Mouse (Mus musculus): ENCODE measurements around the gene Adora3. TPM values are rescaled to one million over a fixed set of nuclear protein-coding genes. Genes with fewer than 3 reads are reported as not detected.
"Not testable (repeated sequence)": the region's sequence is repeated elsewhere in the genome, so short reads cannot be mapped to it uniquely, and the experiment has no call there.

The Adora3 gene
- polyA plus RNA-seq, 1 experiment from 2014 or later: 0.82 TPM

DNA sequence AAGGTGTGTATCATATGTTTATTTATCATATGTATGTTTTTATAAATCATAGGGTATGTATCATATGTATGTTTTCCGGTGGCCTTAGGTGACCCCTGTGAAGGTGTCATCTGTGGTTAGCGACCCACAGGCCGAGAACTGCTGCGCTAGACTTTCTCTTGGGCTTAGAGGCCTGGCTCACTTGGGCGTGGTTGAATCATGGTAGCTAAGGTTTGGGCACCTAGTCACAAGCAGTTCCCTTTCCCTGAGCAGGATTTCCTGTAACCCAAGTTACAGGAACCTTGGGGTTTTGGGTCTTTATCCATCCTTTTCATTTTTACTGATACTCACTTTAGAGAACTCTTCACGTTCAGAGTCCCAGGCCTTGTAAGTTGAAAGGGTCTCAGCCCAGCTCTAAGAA, 29.6 kb downstream of the Adora3 start:
- DNase-seq (ENCODE audit: low spot score): no peak

- peak; percentile 62 for DNase-seq (ENCODE audit: low spot score)
Measured at GRCm38 (mm10) chr3:105900716-105901115, 30.1 kb downstream of the Adora3 start.

DNA sequence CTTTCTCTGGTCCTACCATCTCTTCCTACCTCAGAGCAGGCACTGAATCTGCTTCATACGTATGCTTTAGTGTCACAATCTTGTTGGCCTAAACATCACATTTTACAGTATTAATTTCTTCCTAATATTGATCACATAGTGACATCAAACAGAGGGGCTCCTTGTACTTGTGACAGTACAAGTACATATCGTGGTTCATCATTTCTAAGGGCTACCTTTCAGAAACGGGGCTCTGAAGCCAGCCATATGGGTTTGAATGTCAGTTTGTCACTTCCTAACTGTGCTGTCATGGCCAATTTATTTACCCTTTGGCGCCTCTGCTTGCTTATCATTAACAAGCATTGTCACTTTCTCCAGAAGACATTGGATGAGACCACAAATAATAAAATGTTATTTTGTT, 30.8 kb downstream of the Adora3 start:
- DNase-seq (ENCODE audit: low spot score): no peak

GRCm38 (mm10) chr3:105904213-105904612, 33.6 kb downstream of the Adora3 start:
- no peak for DNase-seq (ENCODE audit: low spot score)

DNA sequence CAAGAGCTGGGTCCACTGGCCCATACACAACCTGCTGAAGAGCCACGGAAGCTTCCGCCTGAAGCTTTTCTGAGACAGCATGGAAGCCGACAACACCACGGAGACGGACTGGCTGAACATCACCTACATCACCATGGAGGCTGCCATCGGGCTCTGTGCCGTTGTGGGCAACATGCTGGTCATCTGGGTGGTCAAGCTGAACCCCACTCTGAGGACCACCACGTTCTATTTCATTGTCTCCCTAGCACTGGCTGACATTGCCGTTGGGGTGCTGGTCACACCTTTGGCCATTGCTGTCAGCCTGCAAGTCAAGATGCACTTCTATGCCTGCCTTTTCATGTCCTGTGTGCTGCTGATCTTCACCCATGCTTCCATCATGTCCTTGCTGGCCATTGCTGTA, 34.1 kb downstream of the Adora3 start:
- DNase-seq (ENCODE audit: low spot score): no peak

GRCm38 (mm10) chr3:105907956-105908655, 37.4 kb downstream of the Adora3 start:
- no peak for DNase-seq (ENCODE audit: low spot score)

DNA sequence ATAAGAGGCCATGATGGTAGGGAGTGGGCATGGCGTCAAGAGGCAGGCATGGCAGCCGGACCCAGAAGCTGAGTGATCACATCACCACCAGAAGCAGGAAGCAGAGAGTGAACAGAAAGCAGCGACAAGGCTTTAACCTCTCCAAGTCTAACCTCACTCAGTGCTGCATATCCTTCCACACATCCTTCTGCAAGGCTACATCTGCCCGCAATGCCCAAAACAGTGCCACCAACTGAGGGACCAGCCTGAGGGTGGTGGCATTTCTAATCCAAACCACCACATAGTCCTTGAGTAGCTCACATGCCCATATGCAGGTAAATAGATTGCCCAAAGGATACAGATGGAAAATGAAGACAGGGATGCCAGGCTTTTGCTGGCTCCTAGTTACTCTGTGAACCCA, 38.3 kb downstream of the Adora3 start:
- DNase-seq (ENCODE audit: low spot score): no peak

- DNase-seq (ENCODE audit: low spot score): peak; percentile 63
Measured at GRCm38 (mm10) chr3:105910519-105911190, 40.0 kb downstream of the Adora3 start.

GRCm38 (mm10) chr3:105912097-105912880, 41.6 kb downstream of the Adora3 start:
- DNase-seq (ENCODE audit: low spot score): no peak

GRCm38 (mm10) chr3:105913839-105914681, 43.4 kb downstream of the Adora3 start:
- no peak for DNase-seq (ENCODE audit: low spot score)

DNA sequence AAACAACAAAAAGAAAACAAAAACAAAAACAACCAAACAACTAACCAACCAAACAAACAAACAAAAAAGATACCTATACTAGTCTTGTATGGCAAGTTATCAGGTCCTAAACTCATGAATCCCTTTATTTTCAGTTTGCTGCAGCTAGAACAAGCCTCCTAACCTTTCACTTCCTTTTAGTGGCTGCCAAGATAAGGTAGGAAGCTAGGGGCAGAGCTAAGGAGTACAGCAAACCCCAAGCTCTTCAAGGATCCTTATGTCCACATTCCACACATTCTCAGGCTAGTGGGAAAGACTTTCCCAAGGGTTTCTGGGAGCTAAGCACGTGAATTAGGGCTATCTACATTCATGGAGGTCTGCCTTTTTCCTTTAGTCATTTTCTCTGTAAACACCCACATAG, 44.6 kb downstream of the Adora3 start:
- no peak for DNase-seq (ENCODE audit: low spot score)

DNA sequence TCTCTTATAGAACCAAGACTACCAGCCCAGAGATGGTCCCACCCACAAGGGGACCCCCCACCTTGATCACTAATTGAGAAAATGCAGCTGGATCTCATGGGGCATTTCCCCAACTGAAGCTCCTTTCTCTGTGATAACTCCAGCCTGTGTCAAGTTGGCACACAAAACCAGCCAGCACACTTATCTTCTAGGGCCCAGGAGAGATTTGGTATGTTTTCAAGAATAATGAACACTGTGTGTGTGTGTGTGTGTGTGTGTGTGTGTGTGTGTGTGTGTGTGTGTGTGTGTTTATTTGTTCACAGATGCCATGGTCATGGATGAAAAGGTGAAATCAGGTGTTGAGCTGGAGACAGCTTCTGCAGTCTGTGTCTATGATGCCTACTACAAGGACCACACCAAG, 45.8 kb downstream of the Adora3 start:
- DNase-seq (ENCODE audit: low spot score): not testable (repeated sequence)

DNA sequence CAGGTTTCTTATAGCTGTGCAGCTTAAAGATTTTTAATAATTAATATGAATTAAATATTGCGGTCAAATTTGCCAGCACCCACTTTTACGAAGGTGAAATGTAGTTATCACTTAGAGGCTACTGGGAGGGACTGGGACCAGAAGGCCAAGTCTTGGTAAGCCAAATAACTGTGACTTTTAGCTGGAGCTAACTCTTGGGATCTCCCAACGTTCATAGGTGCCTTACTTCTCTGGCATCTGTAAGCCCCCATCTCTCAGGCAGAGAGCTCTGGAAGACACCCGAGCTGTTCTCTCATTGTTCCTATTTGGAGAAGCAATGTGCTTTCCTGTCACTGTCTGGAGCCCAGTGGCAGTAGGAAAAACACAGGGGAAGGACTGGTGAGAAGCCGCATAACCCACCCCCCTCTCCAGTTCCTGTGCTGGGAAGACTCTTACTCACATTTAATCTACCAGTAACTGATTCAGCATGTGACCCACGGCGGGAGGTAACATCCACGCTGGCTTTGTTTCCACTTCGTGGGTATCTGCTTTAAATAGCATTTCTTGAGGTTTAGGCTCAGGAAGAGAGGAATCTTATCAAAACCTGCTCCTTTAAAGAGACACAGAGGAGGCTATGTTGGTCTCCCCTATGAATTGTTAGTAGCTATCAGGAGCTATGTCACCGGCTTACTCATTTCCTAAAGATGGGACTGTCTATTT, 47.1 kb downstream of the Adora3 start:
- DNase-seq (ENCODE audit: low spot score): no peak

GRCm38 (mm10) chr3:105918355-105918745, 47.7 kb downstream of the Adora3 start:
- no peak for DNase-seq (ENCODE audit: low spot score)

DNA sequence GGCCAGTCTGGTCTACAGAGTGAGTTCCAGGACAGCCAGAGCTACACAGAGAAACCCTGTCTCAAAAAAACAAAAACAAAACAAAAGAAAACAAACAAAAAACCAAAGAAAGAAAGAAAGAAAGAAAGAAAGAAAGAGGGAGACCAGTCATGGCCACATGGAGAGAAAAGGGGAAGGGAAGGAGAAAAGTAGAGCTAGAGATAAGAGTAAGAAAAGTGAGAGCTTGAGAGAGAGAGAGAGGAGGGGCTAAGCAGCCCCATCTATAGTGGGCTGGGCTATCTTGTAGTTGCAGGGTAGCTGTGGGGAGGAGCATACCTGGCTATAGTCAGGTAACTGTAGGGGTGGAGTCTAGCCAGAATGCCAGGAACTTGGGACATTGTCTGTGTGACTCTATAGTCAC, 50.1 kb downstream of the Adora3 start:
- not testable (repeated sequence) for DNase-seq (ENCODE audit: low spot score)

DNA sequence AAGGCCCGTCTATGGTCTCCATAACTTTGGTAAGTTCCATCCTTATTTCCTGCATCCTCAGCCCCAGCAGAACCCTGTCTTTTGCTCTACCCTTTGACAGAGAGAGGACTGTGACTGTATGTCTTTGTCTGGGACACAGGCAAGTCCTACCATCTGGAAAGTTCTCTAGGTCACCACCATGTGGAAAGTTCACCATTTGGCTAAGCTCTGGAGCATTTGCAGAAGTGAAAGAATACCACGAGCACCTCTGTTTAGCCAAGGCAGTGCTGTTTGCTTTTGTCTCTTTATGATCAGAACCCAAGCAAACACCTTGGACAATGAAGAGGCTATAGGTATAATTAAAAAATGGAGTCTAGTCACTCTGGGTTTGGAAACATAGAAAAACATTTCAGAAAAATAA, 51.3 kb downstream of the Adora3 start:
- no peak for DNase-seq (ENCODE audit: low spot score)

DNA sequence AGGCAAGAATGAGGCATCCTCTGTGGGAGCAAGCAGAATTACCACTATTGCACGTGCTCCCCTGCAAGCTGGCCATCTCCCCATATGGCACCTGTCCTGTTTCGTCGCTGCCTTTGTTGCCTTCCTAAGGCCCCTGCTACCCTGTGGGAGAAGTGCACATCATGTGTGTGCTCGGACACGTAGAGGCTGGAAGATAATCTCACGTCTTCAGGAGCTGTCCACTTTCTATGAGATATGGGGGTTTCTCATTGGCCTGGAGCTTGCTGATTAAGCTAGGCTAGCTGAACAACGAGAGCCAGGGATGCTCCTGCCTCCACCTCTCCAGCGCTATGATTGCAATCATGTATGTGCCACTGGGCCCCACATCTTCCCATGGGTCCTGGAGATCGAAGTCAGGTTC, 54.0 kb downstream of the Adora3 start:
- no peak for DNase-seq (ENCODE audit: low spot score)

DNA sequence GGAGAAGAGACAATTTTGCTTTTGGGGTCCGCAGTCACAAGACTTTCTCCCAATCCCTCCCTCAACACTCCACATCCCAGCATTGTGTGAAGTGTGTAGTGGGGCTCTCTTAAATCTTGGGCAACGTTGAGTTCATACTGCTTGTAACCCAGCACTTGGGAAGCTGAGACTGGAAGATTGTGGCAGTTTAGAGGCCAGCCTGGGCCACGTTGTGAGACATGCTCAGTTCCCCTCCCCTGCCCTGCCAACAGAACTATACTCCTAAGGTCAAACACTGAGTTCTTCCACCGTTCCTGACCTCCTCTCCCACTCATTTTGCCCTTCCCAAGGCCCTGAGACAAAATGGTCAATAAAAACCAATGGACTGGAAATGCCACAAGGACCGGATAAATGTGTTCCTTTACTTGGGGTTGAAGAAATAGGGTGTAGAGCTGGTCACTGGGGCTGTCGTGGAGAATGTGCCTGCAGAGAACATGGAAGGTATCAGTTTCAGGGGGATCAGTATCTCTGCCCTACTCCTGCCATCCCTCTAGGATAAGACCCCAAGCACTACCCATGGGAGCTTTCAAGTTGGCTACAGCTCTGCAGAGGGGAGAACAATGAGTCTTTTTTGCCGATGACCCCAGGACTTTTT, 57.0 kb downstream of the Adora3 start:
- DNase-seq (ENCODE audit: low spot score): no peak

GRCm38 (mm10) chr3:105928195-105928569, 57.5 kb downstream of the Adora3 start:
- no peak for DNase-seq (ENCODE audit: low spot score)

DNA sequence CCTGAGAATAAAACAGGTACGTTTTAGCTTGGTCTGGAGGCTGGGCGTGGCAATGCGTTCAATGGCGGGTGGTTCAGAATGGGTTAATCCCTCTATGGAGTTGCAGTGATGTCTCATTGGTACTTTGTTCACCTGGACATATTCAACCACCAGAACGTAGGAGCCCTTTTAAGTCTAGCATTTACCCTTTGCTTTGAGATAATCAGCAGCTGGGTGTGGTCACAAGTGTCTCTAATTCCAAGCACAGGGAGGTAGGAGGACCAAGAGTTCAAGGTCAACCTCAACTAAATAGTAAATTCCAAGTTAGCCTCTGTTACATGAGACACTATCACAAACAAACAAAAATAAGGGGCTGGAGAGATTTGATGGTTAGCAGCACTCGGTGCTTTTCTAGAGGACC, 58.1 kb downstream of the Adora3 start:
- DNase-seq (ENCODE audit: low spot score): no peak
